Mouse (Mus musculus) liver, adult 2 months (tissue): Measurements from ENCODE around the gene Fshr.

Source experiments
- CTCF ChIP-seq: fragments of 200-500 bp; IDR thresholded peaks from 2 replicates; pipeline ENCODE4 v1.5.1; 2011; ENCODE audit warnings: low read depth, low read length, control low read depth
- POLR2A ChIP-seq: fragments of 200-500 bp; IDR thresholded peaks from 2 replicates; pipeline ENCODE4 v1.6.1; 2011; ENCODE audit warnings: low read length, control low read depth; ENCODE audit not compliant: insufficient read depth; ENCODE audit errors: extremely low read depth

DNA sequence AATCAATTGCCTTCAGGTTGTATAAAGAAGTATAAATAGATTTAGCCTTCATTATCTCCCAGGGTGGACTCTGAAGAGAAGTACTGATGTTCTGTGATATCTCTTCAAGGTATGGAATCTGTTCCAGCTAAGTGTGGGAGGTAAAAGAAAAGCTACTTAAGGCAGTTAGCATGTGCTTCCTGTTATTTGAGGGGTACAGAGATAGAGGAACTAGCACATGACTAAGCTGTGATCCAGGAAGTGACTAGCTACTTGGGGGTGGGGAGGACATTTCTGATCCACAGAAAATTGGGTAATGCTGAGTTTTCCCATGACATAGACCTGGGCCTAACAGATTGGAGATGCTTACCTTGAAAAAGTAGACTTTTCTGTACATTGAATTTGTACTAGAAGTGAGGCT, 86.5 kb downstream of the Fshr start:
- TF ChIP-seq CTCF = no peak
- no peak for TF ChIP-seq POLR2A
